7 mouse cellular contexts compared by ENCODE assay signal in genomic region chr4:34777677-34778527, GRCm38 (mm10). TPM values are rescaled to one million over a fixed set of nuclear protein-coding genes. Genes with fewer than 3 reads are reported as not detected.
DNase-seq lines count a peak whose midpoint lies in the region; ATAC-seq lines count a peak whose summit lies in the region.

TSS of gene Smim8 (minus strand) at chr4:34778423.

- H3K27ac ChIP-seq in intestine, embryonic 16.5 days (ENCODE audit: low read length): peak within 1 kb of the TSS; percentile 80
- H3K27ac ChIP-seq in midbrain, embryonic 11.5 days (ENCODE audit: low read depth, low read length): peak within 1 kb of the TSS; percentile 72; the same call in 1 of the 2 replicates

- H3K4me1 ChIP-seq in intestine, embryonic 16.5 days (ENCODE audit: control insufficient read depth, insufficient read depth, low read length): no peaks in the 10 kb centered on the region
- H3K4me1 ChIP-seq in midbrain, embryonic 11.5 days (ENCODE audit: control insufficient read depth, insufficient read depth, low read length): 0 out of 2 replicates have a peak, but pooled peaks cover 2% of the 10 kb centered on the region

- peak; percentile 97 for ATAC-seq in intestine, embryonic 16.5 days
- peak; percentile 97 for ATAC-seq in midbrain, embryonic 11.5 days (ENCODE audit: low FRiP score)

- no peaks in the 10 kb centered on the region for H3K36me3 ChIP-seq in intestine, embryonic 16.5 days (ENCODE audit: control insufficient read depth, insufficient read depth, low read length)
- no peaks in the 10 kb centered on the region for H3K36me3 ChIP-seq in midbrain, embryonic 11.5 days (ENCODE audit: control insufficient read depth, insufficient read depth, low read length)

- WGBS in intestine, embryonic 16.5 days: 5% methylated on average over 40 of the region's 40 CpGs
- WGBS in midbrain, embryonic 11.5 days: 6% methylated on average over 40 of the region's 40 CpGs

- intact Hi-C loops in gastrocnemius, postnatal 36 days (cut with DNase I): loop anchor here (2.0 to 10.0 kb wide), 4 partner anchors 91 to 163 kb away; partner anchors contain the start of genes Orc3, Rars2 and Slc35a1
- intact Hi-C loops in left cerebral cortex, postnatal 36 days (cut with DNase I): loop anchor here (1.0 to 10.0 kb wide), 2 partner anchors 91 to 107 kb away; partner anchors contain the start of genes Slc35a1 and Zfp292

- H3K9ac ChIP-seq in intestine, embryonic 16.5 days (ENCODE audit: low read depth, low read length): peak within 1 kb of the TSS; percentile 79
- peak within 1 kb of the TSS; percentile 75 for H3K9ac ChIP-seq in midbrain, embryonic 11.5 days (ENCODE audit: low read length)

- H3K4me2 ChIP-seq in intestine, embryonic 16.5 days (ENCODE audit: low read depth, low read length): peak within 1 kb of the TSS; percentile 55
- peak within 1 kb of the TSS; percentile 59 for H3K4me2 ChIP-seq in midbrain, embryonic 11.5 days

- no peaks in the 10 kb centered on the region for H3K27me3 ChIP-seq in intestine, embryonic 16.5 days (replicated peaks; ENCODE audit: control insufficient read depth, insufficient read depth, low read length)
- no peaks in the 10 kb centered on the region for H3K27me3 ChIP-seq in midbrain, embryonic 11.5 days (ENCODE audit: control insufficient read depth, insufficient read depth, low read length)

- peak; percentile 94 for DNase-seq in adrenal gland, adult 18-20 months (ENCODE audit: low spot score in 2 of 2)
- peak; percentile 97 for DNase-seq in embryo, embryonic 11 days
- DNase-seq in gastrocnemius, postnatal 36 days: peak; percentile 84 to 92
- peak; percentile 86 to 89 for DNase-seq in left cerebral cortex, postnatal 36 days (ENCODE audit: low spot score in 2 of 2)
- peak; percentile 100 for DNase-seq in midbrain, embryonic 11.5 days (ENCODE audit: low spot score, missing footprints)
- peak; percentile 89 for DNase-seq in skeletal muscle tissue, adult 2 months (ENCODE audit: low read depth, low spot score)

- no peaks in the 10 kb centered on the region for H3K9me3 ChIP-seq in intestine, embryonic 16.5 days (ENCODE audit: control insufficient read depth, low read length)
- H3K9me3 ChIP-seq in midbrain, embryonic 11.5 days (ENCODE audit: control insufficient read depth, low read length): no peaks in the 10 kb centered on the region

- H3K4me3 ChIP-seq in intestine, embryonic 16.5 days (ENCODE audit: low read length): peak within 1 kb of the TSS; percentile 68
- H3K4me3 ChIP-seq in midbrain, embryonic 11.5 days (ENCODE audit: low read depth, low read length): peak within 1 kb of the TSS; percentile 66

RNA-seq across cellular contexts. Expression of gene Smim8, which starts in this region (rescaled TPM):
- 10 to 100 TPM; 15.8 to 19.9 TPM for total RNA-seq in adrenal gland, adult 18-20 months (2021)
- total RNA-seq in gastrocnemius, postnatal 36 days (2021): 10 to 100 TPM; 22.9 to 25.2 TPM
- polyA plus RNA-seq in intestine, embryonic 16.5 days (2015; fragmentation: Nextera tagmentation; extraction: Ambion mirVana): 46.8 and 52.1 TPM in 2 replicates
- total RNA-seq in left cerebral cortex, postnatal 36 days (2021): 10 to 100 TPM; 18.1 to 22.9 TPM
- 46.0 and 51.8 TPM in 2 replicates for polyA plus RNA-seq in midbrain, embryonic 11.5 days (2014; fragmentation: Nextera tagmentation; extraction: Ambion mirVana)

Comparison
In these comparisons a context has a peak if more than half of its experiments do, and no peak if none do; other contexts are left out.
1. Peak in every context shown above with its lines: DNase-seq, ATAC-seq, H3K4me3 ChIP-seq and H3K27ac ChIP-seq.